Mouse (Mus musculus) gastrocnemius, adult 2 months (tissue): ENCODE data around the gene Sycn. TPM values are rescaled to one million over a fixed set of nuclear protein-coding genes. Genes with fewer than 3 reads are reported as not detected.
A peak's percentile ranks its signal among the peaks of the same experiment; 100 is the strongest.

Source experiments
- DNase-seq: peaks from one replicate; pipeline ENCODE4 v3.0.0; 2022
- H3K27ac ChIP-seq: fragments of 200-600 bp; 2 replicates; pipeline ENCODE4 v1.8.1; 2022; ENCODE audit warnings: mild to moderate bottlenecking
- H3K4me3 ChIP-seq: fragments of 200-600 bp; 2 replicates; pipeline ENCODE4 v1.8.1; 2022; ENCODE audit warnings: mild to moderate bottlenecking, moderate library complexity
- CTCF ChIP-seq: fragments of 200-600 bp; IDR thresholded peaks from 2 replicates; pipeline ENCODE4 v1.8.1; 2022; ENCODE audit warnings: antibody characterized with exemption, mild to moderate bottlenecking, moderate library complexity
- intact Hi-C: fragments of 180-260 bp; cut with DNase I; formaldehyde crosslinking; loops from one replicate; pipeline ENCODE4 v1.15.1; 2025
- total RNA-seq, 2 experiments: library from RNA; stranded (reverse); gene quantifications; 2 replicates each; pipeline ENCODE4 v1.2.3; 2021

The Sycn gene
- total RNA-seq, 2 experiments from 2014 or later, result not detected

DNA sequence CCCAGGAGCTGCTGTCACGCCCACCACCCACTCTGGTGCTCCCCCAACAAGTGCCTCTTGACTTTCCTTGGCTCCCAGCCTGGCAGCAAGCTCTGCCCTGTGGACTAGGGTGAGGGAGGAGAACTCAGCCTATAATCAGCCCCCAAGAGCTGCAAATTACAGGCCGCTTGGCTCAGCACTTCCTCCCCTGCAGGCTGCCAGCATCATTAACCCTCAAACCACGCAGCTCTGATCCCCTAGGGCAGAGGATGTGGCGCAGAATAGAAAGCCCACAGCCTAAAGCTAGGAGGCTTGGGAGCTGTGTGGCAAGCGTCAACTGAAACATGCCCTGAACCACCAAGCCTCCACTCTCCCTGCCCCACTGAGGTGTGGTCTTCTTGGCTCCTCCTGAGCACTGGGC lies 24.7 kb downstream of the Sycn start:
- no peak for TF ChIP-seq CTCF
- Histone ChIP-seq H3K4me3 (no peak overlapping the region), H3K27ac (no peak overlapping the region)
- intact Hi-C loops, result no loop called here
- DNase-seq, result no peak

DNA sequence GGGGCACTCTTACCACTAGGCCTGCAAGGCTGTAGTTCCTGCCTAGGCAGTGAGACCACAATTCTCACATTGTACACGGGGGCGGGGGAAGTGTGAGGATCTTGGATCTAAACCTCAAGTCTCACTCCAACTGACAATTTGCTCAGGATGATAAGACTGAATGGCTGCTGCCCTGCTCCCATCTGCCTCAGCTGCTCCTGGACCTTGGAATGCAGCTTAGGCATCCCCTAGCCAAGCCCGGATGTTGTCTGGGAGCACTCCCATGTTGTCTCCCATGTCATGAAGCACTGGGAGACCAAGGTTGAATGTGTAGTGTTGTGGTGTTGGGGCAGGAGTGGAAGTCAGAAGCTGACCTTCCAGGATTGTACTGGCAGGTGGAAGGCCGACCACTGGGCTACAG lies 26.9 kb downstream of the Sycn start:
- no peak for DNase-seq
- TF ChIP-seq CTCF, result no peak
- intact Hi-C loops, result no loop called here
- no peak overlapping the region for H3K4me3 ChIP-seq
- no peak overlapping the region for H3K27ac ChIP-seq

DNA sequence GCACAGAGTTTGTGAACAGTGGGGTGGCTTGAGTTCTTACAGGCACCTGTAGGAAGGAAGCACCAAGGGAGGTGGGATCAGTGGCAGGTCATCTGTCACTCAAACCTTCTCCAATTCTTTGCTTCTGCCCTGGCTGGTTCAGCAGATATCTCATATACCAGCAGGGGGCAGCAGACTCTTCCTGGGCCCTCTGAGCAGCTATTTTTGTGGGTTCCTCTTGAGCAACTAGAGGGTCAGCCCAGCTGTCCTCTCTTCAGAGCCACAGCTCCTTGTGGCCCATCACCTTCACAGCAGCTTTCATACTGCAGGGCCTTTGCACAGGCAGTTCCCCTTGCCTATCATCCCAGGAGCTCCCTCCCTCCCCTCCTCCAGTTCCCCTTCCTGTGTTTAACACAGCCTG lies 27.6 kb downstream of the Sycn start:
- H3K27ac ChIP-seq, result no peak overlapping the region
- H3K4me3 ChIP-seq, result no peak overlapping the region
- TF ChIP-seq CTCF, result peak; percentile 94
- intact Hi-C loops, result loop anchor here (1.0 to 2.0 kb wide), 3 partner anchors 33 to 159 kb away; no protein-coding TSS in a partner anchor
- DNase-seq, result peak; percentile 71

DNA sequence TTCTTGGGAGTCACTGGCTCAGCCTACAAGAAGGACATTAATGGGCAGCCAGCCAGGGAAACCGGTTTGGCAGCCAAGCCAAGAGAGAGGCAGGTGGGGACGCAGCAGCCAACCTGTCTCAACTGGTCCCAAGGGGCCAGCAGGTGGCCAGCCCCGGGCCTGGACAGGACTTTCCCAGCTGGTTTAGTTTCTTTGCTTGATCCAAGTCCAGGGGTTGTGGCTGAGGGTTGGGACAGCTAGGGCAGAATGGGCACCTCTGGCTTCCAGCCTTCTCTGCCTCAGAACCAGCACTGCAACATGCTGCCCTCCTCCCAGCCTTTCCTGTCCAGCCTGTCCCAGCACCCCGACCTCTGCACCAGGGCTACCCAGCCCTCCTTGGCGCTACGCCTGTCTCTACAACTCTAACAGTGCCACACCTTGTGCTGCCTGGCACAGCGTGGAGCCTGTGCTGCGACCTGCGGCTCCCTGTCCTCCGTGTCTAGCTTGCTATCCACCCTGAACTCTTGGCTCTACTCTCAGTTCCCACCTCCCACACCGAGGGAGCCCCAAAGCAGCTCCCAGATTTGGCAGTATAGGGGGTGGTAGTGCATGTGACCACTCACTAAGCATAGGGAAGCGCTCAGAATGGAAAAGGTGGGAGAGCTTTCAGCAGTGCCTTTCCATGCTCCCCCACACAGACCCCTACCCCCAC lies 29.8 kb downstream of the Sycn start:
- H3K27ac ChIP-seq, result peak overlapping the region; percentile 48
- TF ChIP-seq CTCF, result no peak; the same call in 1 of the 2 replicates
- intact Hi-C loops, result no loop called here

DNA sequence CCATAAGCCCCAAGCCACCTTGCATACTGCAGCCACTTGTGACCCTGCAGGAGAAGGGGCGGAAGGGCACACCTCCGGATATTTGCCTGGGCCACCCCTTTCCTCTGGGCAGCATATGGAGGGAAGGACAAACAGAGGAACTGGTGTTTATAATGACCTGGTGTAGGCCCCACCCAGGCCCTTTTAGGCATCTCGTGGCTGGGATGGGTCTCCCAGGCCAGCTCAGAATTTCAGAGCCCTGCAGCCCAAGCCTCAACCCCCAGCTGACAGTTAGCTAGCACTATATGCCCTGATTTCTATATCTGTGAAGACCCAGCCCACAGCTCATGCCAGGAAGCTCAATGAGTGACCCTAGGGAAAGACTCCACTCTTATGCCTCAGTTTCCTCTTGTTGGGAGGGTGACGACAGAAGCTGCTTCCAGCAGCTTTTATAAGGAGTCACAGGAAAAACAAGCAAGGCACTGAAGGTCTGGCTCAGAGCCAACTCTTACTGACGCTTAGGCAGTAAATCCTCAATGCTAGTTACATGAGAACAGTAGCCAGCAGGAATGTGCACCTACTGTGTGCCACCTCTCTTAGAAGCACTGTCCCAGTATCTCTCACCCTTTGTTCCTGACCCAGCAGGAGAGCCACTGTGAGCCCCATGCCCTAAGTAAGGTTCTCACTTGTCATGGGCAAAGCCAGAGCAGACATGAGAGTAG lies 30.4 kb downstream of the Sycn start:
- no peak for TF ChIP-seq CTCF
- H3K4me3 ChIP-seq, result no peak overlapping the region; the same call in 1 of the 2 replicates
- intact Hi-C loops, result no loop called here
- peak overlapping the region; percentile 48 for H3K27ac ChIP-seq
- DNase-seq, result no peak

More for the DNA sequence above, 29.8 kb downstream of the Sycn start:
- DNase-seq, result peak; percentile 87
- H3K4me3 ChIP-seq, result peak overlapping the region; percentile 5; the same call in 1 of the 2 replicates

DNA sequence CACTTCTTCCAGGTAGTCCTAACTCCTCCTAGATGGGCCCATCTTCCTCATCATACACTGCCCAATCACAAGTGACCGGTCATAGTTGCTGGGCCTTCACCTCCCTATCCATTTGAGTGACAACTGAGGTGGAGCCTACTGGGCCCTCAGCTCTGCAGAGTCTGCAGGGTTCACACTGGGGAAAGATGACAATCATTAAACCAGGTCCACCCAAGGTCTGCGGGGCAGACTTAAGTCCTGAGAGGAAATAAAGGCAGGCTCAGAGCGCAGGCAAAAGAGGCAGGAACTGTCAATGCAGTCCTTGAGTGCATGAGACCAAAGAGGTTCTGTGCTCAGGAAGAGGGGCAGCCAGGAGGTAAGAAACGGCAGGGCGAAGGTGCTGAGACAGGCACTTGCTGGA lies 32.0 kb downstream of the Sycn start:
- no peak for DNase-seq
- TF ChIP-seq CTCF, result no peak
- Histone ChIP-seq H3K4me3 (no peak overlapping the region), H3K27ac (no peak overlapping the region)
- intact Hi-C loops, result no loop called here

DNA sequence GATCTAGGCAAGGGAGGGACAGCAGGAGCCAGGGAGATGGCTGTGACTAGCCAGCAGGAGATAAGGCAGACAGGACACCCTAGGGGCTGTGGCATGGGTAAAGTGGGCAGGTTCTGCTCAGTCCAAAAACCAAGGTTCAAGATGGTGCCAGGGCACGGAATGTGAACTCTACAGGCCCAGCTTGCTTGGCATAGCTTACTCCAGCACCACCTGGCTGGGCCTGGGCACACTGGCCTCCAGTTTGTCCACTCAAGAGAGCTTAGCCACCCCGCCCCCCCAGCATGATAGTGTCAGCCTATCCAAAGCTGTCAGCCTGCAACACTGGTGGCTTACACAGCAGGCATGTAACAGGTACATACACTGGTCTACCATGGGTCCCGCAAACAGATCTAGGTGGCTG lies 32.6 kb downstream of the Sycn start:
- H3K4me3 ChIP-seq, result no peak overlapping the region
- H3K27ac ChIP-seq, result no peak overlapping the region
- intact Hi-C loops, result no loop called here
- TF ChIP-seq CTCF, result no peak
- no peak for DNase-seq

DNA sequence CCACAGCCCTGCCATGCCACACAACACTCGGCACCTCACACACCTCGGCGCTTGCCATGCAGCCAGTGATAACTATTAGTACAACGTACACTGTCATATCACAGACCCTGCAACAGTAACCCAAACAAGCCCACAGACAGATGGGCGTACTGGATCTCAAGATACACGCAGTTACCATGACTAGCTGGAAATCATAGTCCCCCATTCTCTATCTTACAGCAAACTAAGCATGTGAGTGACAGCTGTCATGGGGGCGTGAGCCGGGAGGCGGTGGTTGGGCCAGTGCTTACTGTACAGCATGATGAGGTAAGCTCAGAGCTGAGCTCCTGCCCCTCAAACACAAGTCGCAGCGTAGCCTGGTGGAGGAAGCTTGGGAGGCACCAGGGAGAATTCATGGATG lies 34.9 kb downstream of the Sycn start:
- no peak overlapping the region for H3K27ac ChIP-seq
- intact Hi-C loops, result no loop called here
- no peak for DNase-seq
- no peak overlapping the region for H3K4me3 ChIP-seq
- no peak for TF ChIP-seq CTCF

DNA sequence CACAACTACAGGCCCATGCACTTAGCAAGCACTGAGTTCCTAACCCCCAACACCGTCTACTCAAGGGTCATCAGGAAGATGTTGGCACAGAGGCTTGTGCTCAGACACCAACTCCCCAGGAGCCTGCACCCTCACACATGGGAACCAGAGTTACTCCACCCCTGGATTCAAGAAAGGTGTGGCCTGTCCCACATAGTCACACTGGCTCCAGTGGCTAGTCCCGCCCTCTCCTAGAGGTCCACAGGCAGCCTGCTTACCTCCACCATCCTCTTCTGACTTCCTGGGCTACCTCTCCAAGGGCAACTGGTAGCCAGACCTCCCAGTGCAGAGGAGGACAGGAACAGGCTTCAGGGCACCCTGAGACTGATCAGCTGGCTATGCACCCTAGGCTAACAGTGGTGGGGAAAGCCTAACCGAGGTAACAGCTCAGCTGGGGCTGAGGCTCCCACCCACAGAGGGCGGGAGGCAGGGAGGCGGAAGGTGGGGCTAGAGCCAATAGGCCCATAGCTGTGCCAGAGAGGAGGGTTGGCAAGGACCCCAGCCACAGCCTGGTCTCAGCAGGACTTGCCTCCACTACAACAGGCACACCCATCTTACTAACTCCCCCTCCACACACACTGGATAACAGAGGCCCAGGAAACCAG lies 35.7 kb downstream of the Sycn start:
- intact Hi-C loops, result no loop called here
- Histone ChIP-seq H3K4me3 (peak overlapping the region; percentile 26; the same call in 1 of the 2 replicates), H3K27ac (peak overlapping the region; percentile 65)
- no peak for TF ChIP-seq CTCF
- peak; percentile 81 for DNase-seq

DNA sequence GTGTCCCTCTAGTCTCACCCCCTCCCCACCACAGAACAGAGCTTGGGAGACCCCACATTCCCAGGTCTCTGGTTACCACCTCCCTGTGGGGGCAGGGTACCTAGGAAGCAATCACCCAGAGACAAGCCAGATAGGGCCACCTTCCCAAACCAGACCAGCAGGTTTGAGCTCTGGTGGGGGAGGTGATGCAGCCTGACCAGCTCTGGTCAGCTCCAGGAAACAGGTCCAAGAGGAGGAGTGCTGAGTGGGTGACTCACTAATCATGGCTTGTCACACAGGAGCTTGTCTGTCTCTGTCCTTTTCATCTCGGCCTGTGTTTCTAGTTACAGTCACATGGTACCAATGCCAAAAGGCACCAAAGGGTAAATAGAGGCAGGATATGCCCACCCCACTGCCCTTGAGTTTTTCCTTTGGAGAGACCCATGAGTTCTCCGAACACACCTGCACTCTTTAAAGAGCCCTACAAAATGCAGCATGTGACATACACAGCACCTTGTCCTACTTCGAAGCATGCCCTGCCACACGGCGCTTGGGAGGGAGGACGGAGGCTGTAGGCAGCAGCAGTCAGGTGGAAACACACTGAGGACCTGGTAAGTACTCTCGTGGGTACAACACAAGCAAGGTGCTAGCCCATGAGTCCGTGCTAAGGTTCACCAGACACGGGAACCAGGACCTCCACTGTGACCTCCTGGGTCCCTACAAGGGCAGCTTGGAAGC lies 37.3 kb downstream of the Sycn start:
- intact Hi-C loops, result no loop called here
- H3K4me3 ChIP-seq, result no peak overlapping the region
- peak overlapping the region; percentile 65; the same call in 1 of the 2 replicates for H3K27ac ChIP-seq
- no peak for DNase-seq
- no peak for TF ChIP-seq CTCF

DNA sequence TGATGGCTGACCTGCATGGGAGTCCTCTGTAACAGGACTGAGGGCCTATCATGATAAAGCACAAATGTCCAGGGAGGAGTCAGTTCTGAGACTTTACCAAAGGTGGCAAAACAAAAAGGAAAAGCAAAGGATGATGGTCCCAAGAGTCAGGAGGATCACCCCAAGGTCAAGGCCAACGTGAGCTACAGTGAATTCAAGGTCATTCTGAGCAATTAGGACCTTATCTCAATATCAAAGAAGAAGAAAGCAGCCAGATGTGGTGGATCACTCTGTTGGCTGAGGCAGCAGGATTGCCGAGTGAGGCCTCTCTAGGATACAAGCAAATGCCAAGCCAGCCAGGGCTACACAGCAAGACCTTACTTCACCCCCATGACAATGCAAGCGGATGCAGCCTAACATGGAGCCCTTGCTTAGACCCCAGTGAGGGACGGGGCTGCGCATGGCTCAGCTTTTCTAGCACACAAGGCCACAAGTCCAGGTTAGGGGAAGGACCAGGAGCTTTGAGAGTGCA lies 37.9 kb downstream of the Sycn start:
- intact Hi-C loops, result no loop called here
- DNase-seq, result no peak
- Histone ChIP-seq H3K4me3 (no peak overlapping the region), H3K27ac (no peak overlapping the region)
- TF ChIP-seq CTCF, result no peak

DNA sequence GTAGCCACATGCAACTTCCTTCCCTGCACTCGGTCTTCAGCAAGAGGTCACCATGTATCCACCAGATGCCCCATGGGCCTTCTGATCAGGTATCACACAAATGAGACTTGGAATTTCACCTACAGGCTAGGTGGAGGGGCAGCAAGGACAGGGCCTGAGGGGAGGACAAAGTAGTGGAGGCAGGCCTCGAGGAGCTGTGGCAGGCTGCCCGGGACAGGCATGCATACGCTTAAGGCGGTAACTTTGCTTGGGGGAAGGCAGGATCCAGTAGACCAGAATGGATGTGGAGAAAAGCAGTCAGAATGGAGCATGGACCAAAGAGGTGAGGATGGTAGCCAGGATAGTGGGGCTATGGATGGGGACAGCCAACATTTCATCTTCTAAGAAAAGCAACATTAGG lies 39.1 kb downstream of the Sycn start:
- no peak for TF ChIP-seq CTCF
- DNase-seq, result no peak
- intact Hi-C loops, result no loop called here
- no peak overlapping the region for H3K4me3 ChIP-seq
- no peak overlapping the region for H3K27ac ChIP-seq
